Mouse (Mus musculus) liver, adult 2 months (tissue): ENCODE data around the gene Mapk8ip2.

Experiments
- CTCF ChIP-seq: fragments of 200-500 bp; IDR thresholded peaks from 2 replicates; pipeline ENCODE4 v1.5.1; 2011; ENCODE audit warnings: low read depth, low read length, control low read depth
- POLR2A ChIP-seq: fragments of 200-500 bp; IDR thresholded peaks from 2 replicates; pipeline ENCODE4 v1.6.1; 2011; ENCODE audit warnings: low read length, control low read depth; ENCODE audit not compliant: insufficient read depth; ENCODE audit errors: extremely low read depth

DNA sequence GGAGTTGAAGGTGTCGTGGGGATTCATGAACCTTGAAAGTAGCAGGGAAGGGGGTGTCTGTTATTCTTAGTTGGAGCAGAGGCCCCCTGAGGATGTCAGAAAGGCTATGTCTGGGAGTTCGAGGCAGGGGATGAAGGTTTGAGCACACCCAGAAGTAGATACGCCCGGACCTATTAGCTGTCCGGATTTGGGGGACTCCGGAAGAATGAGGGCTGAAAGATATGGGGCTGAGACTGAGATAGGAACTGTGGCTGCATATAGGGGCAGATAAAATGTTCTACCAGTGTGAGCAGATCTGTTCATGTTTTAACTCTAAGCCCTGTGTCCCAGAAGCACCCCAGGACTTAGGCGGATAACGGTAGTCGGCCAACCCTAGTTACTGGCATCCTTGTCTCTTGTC lies 51.1 kb downstream of the Mapk8ip2 start:
- TF ChIP-seq CTCF (no peak), POLR2A (no peak)
